Mouse (Mus musculus) liver, embryonic 13.5 days (tissue): ENCODE data around the gene Syndig1. TPM values are rescaled to one million over a fixed set of nuclear protein-coding genes. Genes with fewer than 3 reads are reported as not detected.

Experiments
- ATAC-seq: fragments of 200-750 bp; cut with Nextera tagmentation; 2 replicates; pipeline ENCODE4 v1.8.0; 2017; ENCODE audit warnings: low read depth, mild to moderate bottlenecking, moderate number of reproducible peaks, moderate library complexity
- DNase-seq: peaks from one replicate; pipeline ENCODE4 v3.0.0; 2022
- H3K27ac ChIP-seq: fragments of 300-500 bp; sonication (generic); 2 replicates; pipeline ENCODE4 v1.5.1; 2015; ENCODE audit warnings: moderate library complexity, mild to moderate bottlenecking, inconsistent platforms
- H3K27me3 ChIP-seq: fragments of 300-500 bp; sonication (generic); 2 replicates; pipeline ENCODE4 v1.6.1; 2015; ENCODE audit warnings: mild to moderate bottlenecking, inconsistent platforms
- H3K36me3 ChIP-seq: fragments of 300-500 bp; sonication (generic); 2 replicates; pipeline ENCODE4 v1.6.1; 2015; ENCODE audit warnings: mild to moderate bottlenecking, inconsistent platforms
- H3K4me1 ChIP-seq: fragments of 300-500 bp; sonication (generic); replicated peaks from 2 replicates; pipeline ENCODE4 v1.6.1; 2015; ENCODE audit warnings: inconsistent platforms
- H3K4me2 ChIP-seq: fragments of 300-500 bp; sonication (generic); 2 replicates; pipeline ENCODE4 v1.6.1; 2015; ENCODE audit warnings: inconsistent platforms, mild to moderate bottlenecking, moderate library complexity
- H3K4me3 ChIP-seq: fragments of 300-500 bp; sonication (generic); replicated peaks from 2 replicates; pipeline ENCODE4 v1.5.1; 2015; ENCODE audit warnings: mild to moderate bottlenecking, inconsistent platforms
- H3K9ac ChIP-seq: fragments of 300-500 bp; sonication (generic); 2 replicates; pipeline ENCODE4 v1.6.1; 2015; ENCODE audit warnings: mild to moderate bottlenecking, inconsistent platforms
- H3K9me3 ChIP-seq: fragments of 300-500 bp; sonication (generic); replicated peaks from 2 replicates; pipeline ENCODE4 v1.6.1; 2016; ENCODE audit warnings: inconsistent platforms
- WGBS: fragments of 180-500 bp; shearing (Covaris S2); methylation state at CpG from one replicate; pipeline ENCODE4 v1.1.7; 2015; ENCODE audit not compliant: insufficient replicate concordance; 5-methylcytosine and 5-hydroxymethylcytosine counted together
- polyA plus RNA-seq: library from polyadenylated mRNA; unstranded; fragments of >200 nt; fragmentation: Nextera tagmentation; extraction: Ambion mirVana; gene quantifications from 2 replicates; pipeline ENCODE4 v1.2.1, GENCODE M21; 2015

The Syndig1 gene
- polyA plus RNA-seq, 1 experiment from 2014 or later = 0.50 TPM

GRCm38 (mm10) chr2:149887634-149888033 is 58.6 kb downstream of the Syndig1 start:
- H3K4me2 ChIP-seq = no peak overlapping the region
- no peak for DNase-seq
- no peaks in the 10 kb centered on the region for H3K27me3 ChIP-seq
- ATAC-seq = no peak
- H3K4me1 ChIP-seq = no peaks in the 10 kb centered on the region
- no peak overlapping the region for H3K27ac ChIP-seq
- no peaks in the 10 kb centered on the region for H3K36me3 ChIP-seq
- no peak overlapping the region for H3K9ac ChIP-seq
- no peak overlapping the region for H3K4me3 ChIP-seq
- H3K9me3 ChIP-seq = no peaks in the 10 kb centered on the region

- 56% methylated on average over 2 of the region's 2 CpGs for WGBS
- ATAC-seq = no peak
Observed at GRCm38 (mm10) chr2:149891647-149892046, 62.6 kb downstream of the Syndig1 start.

GRCm38 (mm10) chr2:149896337-149896736 is 67.3 kb downstream of the Syndig1 start:
- WGBS = 54% methylated on average over 2 of the region's 2 CpGs
- no peaks in the 10 kb centered on the region for H3K36me3 ChIP-seq
- H3K27ac ChIP-seq = no peak overlapping the region
- DNase-seq (no peak), ATAC-seq (no peak)
- H3K4me1 ChIP-seq = no peaks in the 10 kb centered on the region
- H3K9ac ChIP-seq = no peak overlapping the region
- H3K4me3 ChIP-seq = no peak overlapping the region
- H3K27me3 ChIP-seq = no peaks in the 10 kb centered on the region
- no peaks in the 10 kb centered on the region for H3K9me3 ChIP-seq
- H3K4me2 ChIP-seq = no peak overlapping the region

More at GRCm38 (mm10) chr2:149891647-149892046, 62.6 kb downstream of the Syndig1 start:
- Histone ChIP-seq H3K4me1 (no peaks in the 10 kb centered on the region), H3K4me2 (no peak overlapping the region), H3K36me3 (no peaks in the 10 kb centered on the region), H3K4me3 (no peak overlapping the region), H3K27ac (no peak overlapping the region), H3K27me3 (no peaks in the 10 kb centered on the region), H3K9me3 (no peaks in the 10 kb centered on the region), H3K9ac (no peak overlapping the region)
- no peak for DNase-seq

GRCm38 (mm10) chr2:149899615-149900014 is 70.6 kb downstream of the Syndig1 start:
- H3K4me3 ChIP-seq = no peak overlapping the region
- WGBS = 78% methylated on average over 9 of the region's 9 CpGs
- H3K9ac ChIP-seq = no peak overlapping the region
- no peak for DNase-seq
- H3K4me2 ChIP-seq = no peak overlapping the region
- no peaks in the 10 kb centered on the region for H3K4me1 ChIP-seq
- H3K27me3 ChIP-seq = no peaks in the 10 kb centered on the region
- H3K27ac ChIP-seq = no peak overlapping the region
- no peaks in the 10 kb centered on the region for H3K9me3 ChIP-seq
- ATAC-seq = no peak
- no peaks in the 10 kb centered on the region for H3K36me3 ChIP-seq

- H3K9me3 ChIP-seq = no peaks in the 10 kb centered on the region
- ATAC-seq (no peak), DNase-seq (no peak)
- 50% methylated on average over 1 of the region's 1 CpGs for WGBS
- H3K36me3 ChIP-seq = no peaks in the 10 kb centered on the region
- no peaks in the 10 kb centered on the region for H3K4me1 ChIP-seq
- H3K9ac ChIP-seq = no peak overlapping the region
- no peak overlapping the region for H3K4me3 ChIP-seq
- H3K27me3 ChIP-seq = no peaks in the 10 kb centered on the region
- no peak overlapping the region for H3K27ac ChIP-seq
- H3K4me2 ChIP-seq = no peak overlapping the region
Observed at GRCm38 (mm10) chr2:149900606-149901005, 71.6 kb downstream of the Syndig1 start.

- no peaks in the 10 kb centered on the region for H3K36me3 ChIP-seq
- 42% methylated on average over 1 of the region's 1 CpGs for WGBS
- H3K4me3 ChIP-seq = no peak overlapping the region
- no peak for ATAC-seq
- H3K27ac ChIP-seq = no peak overlapping the region
- no peak overlapping the region for H3K9ac ChIP-seq
- H3K4me1 ChIP-seq = no peaks in the 10 kb centered on the region
- H3K27me3 ChIP-seq = no peaks in the 10 kb centered on the region
- no peaks in the 10 kb centered on the region for H3K9me3 ChIP-seq
- DNase-seq = no peak
- H3K4me2 ChIP-seq = no peak overlapping the region
Observed at GRCm38 (mm10) chr2:149904405-149904804, 75.4 kb downstream of the Syndig1 start.

- DNase-seq (no peak), ATAC-seq (no peak)
- no peaks in the 10 kb centered on the region for H3K36me3 ChIP-seq
- H3K4me1 ChIP-seq = no peaks in the 10 kb centered on the region
- H3K4me3 ChIP-seq = no peak overlapping the region
- no peak overlapping the region for H3K27ac ChIP-seq
- H3K27me3 ChIP-seq = no peaks in the 10 kb centered on the region
- WGBS = 58% methylated on average over 3 of the region's 3 CpGs
- H3K9me3 ChIP-seq = no peaks in the 10 kb centered on the region
- H3K4me2 ChIP-seq = no peak overlapping the region
- H3K9ac ChIP-seq = no peak overlapping the region
Observed at GRCm38 (mm10) chr2:149906694-149907093, 77.7 kb downstream of the Syndig1 start.

GRCm38 (mm10) chr2:149917162-149917561 is 88.2 kb downstream of the Syndig1 start:
- no peak overlapping the region for H3K27ac ChIP-seq
- H3K27me3 ChIP-seq = no peaks in the 10 kb centered on the region
- DNase-seq (no peak), ATAC-seq (no peak)
- H3K36me3 ChIP-seq = no peaks in the 10 kb centered on the region
- no peak overlapping the region for H3K4me3 ChIP-seq
- no peaks in the 10 kb centered on the region for H3K4me1 ChIP-seq
- WGBS = 64% methylated on average over 3 of the region's 3 CpGs
- H3K9me3 ChIP-seq = no peaks in the 10 kb centered on the region
- no peak overlapping the region for H3K4me2 ChIP-seq
- no peak overlapping the region for H3K9ac ChIP-seq

GRCm38 (mm10) chr2:149923561-149923960 is 94.5 kb downstream of the Syndig1 start:
- Histone ChIP-seq H3K27ac (no peak overlapping the region), H3K4me2 (no peak overlapping the region), H3K4me3 (no peak overlapping the region), H3K36me3 (no peaks in the 10 kb centered on the region), H3K9ac (no peak overlapping the region), H3K9me3 (no peaks in the 10 kb centered on the region), H3K27me3 (no peaks in the 10 kb centered on the region), H3K4me1 (no peaks in the 10 kb centered on the region)
- WGBS = 25% methylated on average over 2 of the region's 2 CpGs
- ATAC-seq (no peak), DNase-seq (no peak)

GRCm38 (mm10) chr2:149925911-149926310 is 96.9 kb downstream of the Syndig1 start:
- Histone ChIP-seq H3K9ac (no peak overlapping the region), H3K36me3 (no peaks in the 10 kb centered on the region), H3K4me1 (no peaks in the 10 kb centered on the region), H3K4me2 (no peak overlapping the region), H3K4me3 (no peak overlapping the region), H3K27ac (no peak overlapping the region), H3K27me3 (no peaks in the 10 kb centered on the region), H3K9me3 (0 out of 2 replicates have a peak, but pooled peaks cover 2% of the 10 kb centered on the region)
- ATAC-seq = no peak
- 64% methylated on average over 2 of the region's 2 CpGs for WGBS
- DNase-seq = no peak

- H3K27ac ChIP-seq = no peak overlapping the region
- H3K27me3 ChIP-seq = no peaks in the 10 kb centered on the region
- H3K36me3 ChIP-seq = no peaks in the 10 kb centered on the region
- no peaks in the 10 kb centered on the region for H3K4me1 ChIP-seq
- ATAC-seq (no peak), DNase-seq (no peak)
- no peak overlapping the region for H3K9ac ChIP-seq
- no peak overlapping the region for H3K4me3 ChIP-seq
- H3K9me3 ChIP-seq = 0 out of 2 replicates have a peak, but pooled peaks cover 2% of the 10 kb centered on the region
- H3K4me2 ChIP-seq = no peak overlapping the region
Observed at GRCm38 (mm10) chr2:149927001-149927400, 98.0 kb downstream of the Syndig1 start.

GRCm38 (mm10) chr2:149927481-149927880 is 98.5 kb downstream of the Syndig1 start:
- no peaks in the 10 kb centered on the region for H3K36me3 ChIP-seq
- 56% methylated on average over 3 of the region's 3 CpGs for WGBS
- no peaks in the 10 kb centered on the region for H3K27me3 ChIP-seq
- H3K4me2 ChIP-seq = no peak overlapping the region
- no peaks in the 10 kb centered on the region for H3K4me1 ChIP-seq
- no peak overlapping the region for H3K4me3 ChIP-seq
- ATAC-seq (no peak), DNase-seq (no peak)
- 0 out of 2 replicates have a peak, but pooled peaks cover 2% of the 10 kb centered on the region for H3K9me3 ChIP-seq
- no peak overlapping the region for H3K27ac ChIP-seq
- no peak overlapping the region for H3K9ac ChIP-seq
